Mouse (Mus musculus) heart, postnatal 10 days (tissue): Measurements from ENCODE around the gene Calm2. TPM values are rescaled to one million over a fixed set of nuclear protein-coding genes. Genes with fewer than 3 reads are reported as not detected.

ENCODE experiments used
- DNase-seq, 2 experiments: peaks; one replicate each; pipeline ENCODE4 v3.0.0; 2021
- intact Hi-C: fragments of 180-260 bp; cut with DNase I; formaldehyde crosslinking; loops from one replicate; pipeline ENCODE4 v1.15.1; 2025
- total RNA-seq, 2 experiments: library from RNA; stranded (reverse); gene quantifications; 2 replicates each; pipeline ENCODE4 v1.2.3; 2021

The Calm2 gene
- total RNA-seq, 2 experiments from 2014 or later = 247 to 257 TPM

- DNase-seq = no peak
These were observed 28.7 kb downstream of the Calm2 start for GRCm38 (mm10) chr17:87418082-87418481.

GRCm38 (mm10) chr17:87406646-87407045 is 40.1 kb downstream of the Calm2 start:
- DNase-seq = no peak
- intact Hi-C loops = no loop called here

More at GRCm38 (mm10) chr17:87418082-87418481, 28.7 kb downstream of the Calm2 start:
- intact Hi-C loops = no loop called here

GRCm38 (mm10) chr17:87405576-87405975 is 41.2 kb downstream of the Calm2 start:
- intact Hi-C loops = no loop called here
- DNase-seq = no peak

- intact Hi-C loops = no loop called here
These were observed 43.3 kb downstream of the Calm2 start for GRCm38 (mm10) chr17:87403462-87403861.

GRCm38 (mm10) chr17:87402444-87402843 is 44.3 kb downstream of the Calm2 start:
- intact Hi-C loops = no loop called here

More at GRCm38 (mm10) chr17:87403462-87403861, 43.3 kb downstream of the Calm2 start:
- DNase-seq = no peak

GRCm38 (mm10) chr17:87397088-87397487 is 49.6 kb downstream of the Calm2 start:
- intact Hi-C loops = no loop called here
- DNase-seq = no peak

More at GRCm38 (mm10) chr17:87402444-87402843, 44.3 kb downstream of the Calm2 start:
- DNase-seq = no peak

- peak; percentile 77 to 80 for DNase-seq
- intact Hi-C loops = loop anchor here (5.0 kb wide), 1 partner anchor 39 kb away; no protein-coding TSS in a partner anchor
These were observed 55.5 kb downstream of the Calm2 start for GRCm38 (mm10) chr17:87391242-87391641.

- DNase-seq = peak; percentile 61 to 65
- intact Hi-C loops = no loop called here
These were observed 59.7 kb downstream of the Calm2 start for GRCm38 (mm10) chr17:87387068-87387467.

GRCm38 (mm10) chr17:87385835-87386234 is 60.9 kb downstream of the Calm2 start:
- no peak for DNase-seq
- intact Hi-C loops = no loop called here

Other genes starting within 250 kb of the Calm2 start
- gene Mcfd2, start 181.0 kb downstream of the Calm2 start, total RNA-seq = 10 to 100 TPM; 41.4 to 43.2 TPM
- 1 to 10 TPM; 4.9 to 5.4 TPM for gene Ttc7, start 164.0 kb downstream of the Calm2 start, total RNA-seq
- gene Stpg4, start 19.2 kb downstream of the Calm2 start, total RNA-seq = not detected
- not detected for gene Epcam, start 189.0 kb upstream of the Calm2 start, total RNA-seq
- 10 to 100 TPM; 15.8 to 16.2 TPM for gene Msh2, start 225.4 kb upstream of the Calm2 start, total RNA-seq